Mouse (Mus musculus) embryo, embryonic 11.5 days (tissue): ENCODE measurements around the gene Opcml.

Source experiments
- DNase-seq: peaks from one replicate; pipeline ENCODE4 v3.0.0-alpha.2; 2012; ENCODE audit warnings: low read depth, low spot score

The Opcml gene

GRCm38 (mm10) chr9:28536637-28537036 lies 746.1 kb downstream of the Opcml start:
- no peak for DNase-seq

GRCm38 (mm10) chr9:28548189-28548588 lies 757.6 kb downstream of the Opcml start:
- no peak for DNase-seq

GRCm38 (mm10) chr9:28552387-28553182 lies 762.0 kb downstream of the Opcml start:
- DNase-seq, result no peak

- DNase-seq, result no peak
Observed at GRCm38 (mm10) chr9:28558628-28559027, 768.1 kb downstream of the Opcml start.

- no peak for DNase-seq
Observed at GRCm38 (mm10) chr9:28561761-28562160, 771.2 kb downstream of the Opcml start.

- no peak for DNase-seq
Observed at GRCm38 (mm10) chr9:28563066-28563683, 772.6 kb downstream of the Opcml start.

GRCm38 (mm10) chr9:28569041-28569522 lies 778.5 kb downstream of the Opcml start:
- no peak for DNase-seq

- DNase-seq, result no peak
Observed at GRCm38 (mm10) chr9:28569776-28570175, 779.2 kb downstream of the Opcml start.

- DNase-seq, result no peak
Observed at GRCm38 (mm10) chr9:28571682-28572081, 781.1 kb downstream of the Opcml start.

- no peak for DNase-seq
Observed at GRCm38 (mm10) chr9:28572136-28572774, 781.7 kb downstream of the Opcml start.

- DNase-seq, result no peak
Observed at GRCm38 (mm10) chr9:28578730-28579129, 788.2 kb downstream of the Opcml start.

GRCm38 (mm10) chr9:28587253-28587652 lies 796.7 kb downstream of the Opcml start:
- DNase-seq, result no peak

- no peak for DNase-seq
Observed at GRCm38 (mm10) chr9:28587857-28588388, 797.3 kb downstream of the Opcml start.

- no peak for DNase-seq
Observed at GRCm38 (mm10) chr9:28588488-28588887, 797.9 kb downstream of the Opcml start.

- no peak for DNase-seq
Observed at GRCm38 (mm10) chr9:28592208-28592607, 801.6 kb downstream of the Opcml start.

- DNase-seq, result no peak
Observed at GRCm38 (mm10) chr9:28595062-28595461, 804.5 kb downstream of the Opcml start.

GRCm38 (mm10) chr9:28605561-28605960 lies 815.0 kb downstream of the Opcml start:
- no peak for DNase-seq

- no peak for DNase-seq
Observed at GRCm38 (mm10) chr9:28613683-28614620, 823.4 kb downstream of the Opcml start.

GRCm38 (mm10) chr9:28615447-28615846 lies 824.9 kb downstream of the Opcml start:
- DNase-seq, result no peak

- DNase-seq, result no peak
Observed at GRCm38 (mm10) chr9:28617666-28618065, 827.1 kb downstream of the Opcml start.
